Mouse (Mus musculus) layer of hippocampus, adult 8-10 months (tissue): ENCODE results near the gene Atp5g1. TPM values are rescaled to one million over a fixed set of nuclear protein-coding genes. Genes with fewer than 3 reads are reported as not detected.

Experiments used
- DNase-seq, 2 experiments: peaks; one replicate each; pipeline ENCODE4 v3.0.0; 2022; ENCODE audit warnings: low spot score in 2 of 2
- total RNA-seq, 4 experiments: library from RNA; stranded (reverse); gene quantifications; 2 replicates each; pipeline ENCODE4 v1.2.4; 2022

Gene Atp5g1
- total RNA-seq, 4 experiments from 2014 or later: 344 to 374 (median 374) TPM

DNA sequence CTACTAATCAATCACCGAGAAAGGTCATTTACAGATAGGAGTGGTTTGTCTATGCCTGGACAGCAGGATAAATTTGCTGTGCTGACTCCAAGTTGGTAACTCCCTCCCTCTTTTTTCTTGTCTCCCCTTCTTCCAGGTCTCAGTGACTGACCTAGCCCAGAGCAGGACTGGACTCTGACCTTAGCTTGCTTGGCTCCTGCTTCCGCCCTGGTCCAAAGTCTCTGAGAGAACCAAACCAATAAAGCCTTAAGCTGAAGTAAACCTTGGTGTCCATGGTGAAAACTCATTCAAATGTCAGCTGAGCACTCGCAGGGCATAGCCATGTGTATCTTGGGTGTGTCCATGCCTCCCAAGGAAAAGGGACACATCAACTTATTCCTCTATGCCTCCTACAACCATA lies 44.9 kb downstream of the Atp5g1 start:
- DNase-seq: no peak

GRCm38 (mm10) chr11:96028130-96028529 lies 47.3 kb downstream of the Atp5g1 start:
- no peak for DNase-seq

- no peak for DNase-seq
Measured at GRCm38 (mm10) chr11:96020622-96021021, 54.8 kb downstream of the Atp5g1 start.

Other genes with a start within 250 kb of the Atp5g1 start
- 10 to 100 TPM in 2 of 4 experiments, 1 to 10 TPM in 2; 1.4 to 20.3 (median 11.8) TPM for gene Gngt2, start 238.5 kb downstream of the Atp5g1 start, total RNA-seq
- 10 to 100 TPM in 2 of 4 experiments, 1 to 10 TPM in 2; 5.0 to 38.5 (median 21.7) TPM for gene Abi3, start 233.2 kb downstream of the Atp5g1 start, total RNA-seq
- gene B4galnt2, start 160.8 kb downstream of the Atp5g1 start, total RNA-seq: not detected
- not detected for gene Igf2bp1, start 69.7 kb downstream of the Atp5g1 start, total RNA-seq
- gene Gip, start 51.1 kb downstream of the Atp5g1 start, total RNA-seq: not detected
- gene Snf8, start 40.8 kb downstream of the Atp5g1 start, total RNA-seq: 100 to 1,000 TPM in 1 of 4 experiments, 10 to 100 TPM in 3; 88.0 to 114 (median 95.9) TPM
- gene Ube2z, start 10.3 kb downstream of the Atp5g1 start, total RNA-seq: 10 to 100 TPM; 55.2 to 57.7 (median 57.1) TPM
- under 1 TPM in 1 of 4 experiments, not detected in 3; 0.31 TPM for gene Calcoco2, start 36.3 kb upstream of the Atp5g1 start, total RNA-seq
- under 1 TPM; 0.27 to 0.63 (median 0.42) TPM for gene Ttll6, start 58.1 kb upstream of the Atp5g1 start, total RNA-seq
- gene Hoxb13, start 118.6 kb upstream of the Atp5g1 start, total RNA-seq: not detected
- not detected for gene Hoxb9, start 195.8 kb upstream of the Atp5g1 start, total RNA-seq
- not detected for gene Hoxb8, start 206.2 kb upstream of the Atp5g1 start, total RNA-seq
- gene Hoxb7, start 211.0 kb upstream of the Atp5g1 start, total RNA-seq: not detected
- not detected for gene Hoxb6, start 216.8 kb upstream of the Atp5g1 start, total RNA-seq
- gene Hoxb5, start 227.7 kb upstream of the Atp5g1 start, total RNA-seq: not detected
- gene Hoxb4, start 242.6 kb upstream of the Atp5g1 start, total RNA-seq: under 1 TPM in 1 of 4 experiments, not detected in 3; 0.13 TPM
- gene Hoxb3, start 247.7 kb upstream of the Atp5g1 start, total RNA-seq: not detected